Mouse (Mus musculus) CH12.LX (cell line): ENCODE results near the gene Hsf5. TPM values are rescaled to one million over a fixed set of nuclear protein-coding genes. Genes with fewer than 3 reads are reported as not detected.

Source experiments
- DNase-seq: peaks from one replicate; pipeline ENCODE4 v3.0.0-alpha.2; 2013; ENCODE audit errors: extremely low read depth
- H3K27ac ChIP-seq: 2 replicates; pipeline ENCODE4 v1.5.1; 2012; ENCODE audit warnings: low read depth, mild to moderate bottlenecking, control low read depth, moderate library complexity; ENCODE audit not compliant: insufficient read depth
- H3K27me3 ChIP-seq: replicated peaks from 2 replicates; pipeline ENCODE3; 2012; ENCODE audit warnings: inconsistent platforms
- H3K36me3 ChIP-seq, 2 experiments: replicated peaks in 1 of 2; 2 replicates each; pipeline versions ENCODE3 to v1.6.1; 2012; ENCODE audit warnings: inconsistent platforms in 1 of 2, low read length in 1 of 2, mild to moderate bottlenecking in 1 of 2, mixed read lengths in 1 of 2, moderate library complexity in 1 of 2; ENCODE audit not compliant: control insufficient read depth in 1 of 2, insufficient read depth in 1 of 2
- H3K4me1 ChIP-seq, 2 experiments: 2 replicates each; pipeline ENCODE4 v1.6.1; 2012; ENCODE audit warnings: inconsistent platforms in 1 of 2, moderate library complexity in 1 of 2; ENCODE audit not compliant: insufficient read depth in 2 of 2, control insufficient read depth in 1 of 2
- H3K4me2 ChIP-seq: 2 replicates; pipeline ENCODE4 v1.6.1; 2012; ENCODE audit warnings: low read depth, mild to moderate bottlenecking, control low read depth; ENCODE audit not compliant: poor library complexity, insufficient read depth, severe bottlenecking
- H3K4me3 ChIP-seq, 3 experiments: fragments of 150-350 bp in 1 of 3; sonication (generic) in 1 of 3; replicated peaks in 1 of 3; 2 replicates each; pipeline versions ENCODE3 to v1.5.1; 2011 to 2012; ENCODE audit warnings: low read depth in 2 of 3, low read length in 2 of 3, mild to moderate bottlenecking in 2 of 3, moderate library complexity in 2 of 3, control low read depth in 1 of 3, improper control_type of control experiment in 1 of 3, inconsistent platforms in 1 of 3, mixed read lengths in 1 of 3; ENCODE audit not compliant: poor library complexity in 1 of 3
- H3K79me2 ChIP-seq: replicated peaks from 2 replicates; pipeline ENCODE4 v1.6.1; 2012; ENCODE audit warnings: mild to moderate bottlenecking, moderate library complexity; ENCODE audit not compliant: control insufficient read depth, poor library complexity, insufficient read depth, severe bottlenecking; ENCODE audit errors: extremely low read depth
- H3K9ac ChIP-seq: 2 replicates; pipeline ENCODE4 v1.6.1; 2012; ENCODE audit warnings: low read depth, mild to moderate bottlenecking, control low read depth, moderate library complexity; ENCODE audit not compliant: insufficient read depth
- H3K9me3 ChIP-seq: replicated peaks from 2 replicates; pipeline ENCODE3; 2012; ENCODE audit warnings: low read length, inconsistent platforms, mixed read lengths
- BHLHE40 ChIP-seq: IDR thresholded peaks from 2 replicates; pipeline ENCODE4 v1.6.1; 2011; ENCODE audit warnings: mild to moderate bottlenecking, low read depth, low read length, improper control_type of control experiment
- CHD2 ChIP-seq: IDR thresholded peaks from 2 replicates; pipeline ENCODE4 v1.6.1; 2011; ENCODE audit warnings: low read length, improper control_type of control experiment
- CTCF ChIP-seq, 2 experiments: IDR thresholded peaks in 1 of 2; conservative IDR thresholded peaks in 1 of 2; 2 replicates each; pipeline ENCODE4 v1.5.1; 2011 to 2012; ENCODE audit warnings: low read depth in 2 of 2, low read length in 2 of 2, improper control_type of control experiment in 1 of 2, inconsistent platforms in 1 of 2, mild to moderate bottlenecking in 1 of 2, moderate library complexity in 1 of 2
- ELF1 ChIP-seq: IDR thresholded peaks from 2 replicates; pipeline ENCODE4 v1.6.1; 2014; ENCODE audit warnings: low read depth, mild to moderate bottlenecking, inconsistent platforms, low read length, improper control_type of control experiment
- EP300 ChIP-seq: IDR thresholded peaks from 2 replicates; pipeline ENCODE4 v1.6.1; 2011; ENCODE audit warnings: low read length, improper control_type of control experiment
- ETS1 ChIP-seq: conservative IDR thresholded peaks from 2 replicates; pipeline ENCODE4 v1.6.1; 2012; ENCODE audit warnings: low read depth, mild to moderate bottlenecking, inconsistent platforms, low read length, improper control_type of control experiment, moderate library complexity
- GABPA ChIP-seq: IDR thresholded peaks from 2 replicates; pipeline ENCODE4 v1.6.1; 2012; ENCODE audit warnings: low read depth, low read length, improper control_type of control experiment, inconsistent platforms; ENCODE audit not compliant: insufficient replicate concordance
- HCFC1 ChIP-seq: IDR thresholded peaks from 2 replicates; pipeline ENCODE4 v1.6.1; 2012; ENCODE audit warnings: low read depth, mild to moderate bottlenecking, inconsistent platforms, low read length, improper control_type of control experiment
- IRF4 ChIP-seq: IDR thresholded peaks from 2 replicates; pipeline ENCODE4 v1.6.1; 2014; ENCODE audit warnings: low read depth, mild to moderate bottlenecking, inconsistent platforms, low read length, improper control_type of control experiment
- JUN ChIP-seq: IDR thresholded peaks from 2 replicates; pipeline ENCODE4 v1.6.1; 2011; ENCODE audit warnings: low read depth, mild to moderate bottlenecking, low read length, improper control_type of control experiment, moderate library complexity; ENCODE audit not compliant: insufficient read depth
- JUND ChIP-seq: conservative IDR thresholded peaks from 2 replicates; pipeline ENCODE4 v1.6.1; 2011; ENCODE audit warnings: low read depth, low read length, improper control_type of control experiment
- MAFK ChIP-seq: IDR thresholded peaks from 2 replicates; pipeline ENCODE4 v1.6.1; 2011; ENCODE audit warnings: low read length, improper control_type of control experiment; ENCODE audit not compliant: insufficient replicate concordance
- MAZ ChIP-seq: IDR thresholded peaks from 2 replicates; pipeline ENCODE4 v1.6.1; 2012; ENCODE audit warnings: low read depth, mild to moderate bottlenecking, inconsistent platforms, low read length, improper control_type of control experiment, moderate library complexity
- MEF2A ChIP-seq: IDR thresholded peaks from 2 replicates; pipeline ENCODE4 v1.6.1; 2014; ENCODE audit warnings: low read depth, mild to moderate bottlenecking, inconsistent platforms, low read length, improper control_type of control experiment, borderline replicate concordance
- MYC ChIP-seq: IDR thresholded peaks from 2 replicates; pipeline ENCODE4 v1.6.1; 2011; ENCODE audit warnings: low read depth, mild to moderate bottlenecking, improper control_type of control experiment, low read length
- NRF1 ChIP-seq: IDR thresholded peaks from 2 replicates; pipeline ENCODE4 v1.6.1; 2014; ENCODE audit warnings: low read depth, mild to moderate bottlenecking, inconsistent platforms, low read length, improper control_type of control experiment, moderate library complexity
- PAX5 ChIP-seq: IDR thresholded peaks from 2 replicates; pipeline ENCODE4 v1.6.1; 2012; ENCODE audit warnings: low read length, inconsistent platforms, mixed read lengths
- POLR2A ChIP-seq: IDR thresholded peaks from 2 replicates; pipeline ENCODE4 v1.6.1; 2011; ENCODE audit warnings: low read depth, mild to moderate bottlenecking, improper control_type of control experiment, low read length
- POLR2AphosphoS2 ChIP-seq: IDR thresholded peaks from 2 replicates; pipeline ENCODE4 v1.6.1; 2011; ENCODE audit warnings: low read depth, low read length, improper control_type of control experiment
- RAD21 ChIP-seq: IDR thresholded peaks from 2 replicates; pipeline ENCODE4 v1.6.1; 2011; ENCODE audit warnings: low read depth, mild to moderate bottlenecking, low read length, improper control_type of control experiment, moderate library complexity
- RCOR1 ChIP-seq: conservative IDR thresholded peaks from 2 replicates; pipeline ENCODE4 v1.6.1; 2012; ENCODE audit warnings: low read depth, mild to moderate bottlenecking, inconsistent platforms, low read length, improper control_type of control experiment
- SIN3A ChIP-seq: IDR thresholded peaks from 2 replicates; pipeline ENCODE4 v1.6.1; 2012; ENCODE audit warnings: low read length, improper control_type of control experiment, inconsistent platforms
- SMC3 ChIP-seq: IDR thresholded peaks from 2 replicates; pipeline ENCODE4 v1.6.1; 2011; ENCODE audit warnings: low read depth, low read length, improper control_type of control experiment
- TBP ChIP-seq: conservative IDR thresholded peaks from 2 replicates; pipeline ENCODE4 v1.6.1; 2011; ENCODE audit warnings: low read depth, low read length, improper control_type of control experiment
- TCF12 ChIP-seq: IDR thresholded peaks from 2 replicates; pipeline ENCODE4 v1.6.1; 2014; ENCODE audit warnings: low read depth, mild to moderate bottlenecking, inconsistent platforms, low read length, improper control_type of control experiment
- UBTF ChIP-seq: IDR thresholded peaks from 2 replicates; pipeline ENCODE4 v1.6.1; 2012; ENCODE audit warnings: low read depth, mild to moderate bottlenecking, inconsistent platforms, low read length, improper control_type of control experiment, moderate library complexity
- USF1 ChIP-seq: IDR thresholded peaks from 2 replicates; pipeline ENCODE4 v1.6.1; 2014; ENCODE audit warnings: low read depth, mild to moderate bottlenecking, inconsistent platforms, low read length, improper control_type of control experiment
- ZC3H11A ChIP-seq: IDR thresholded peaks from 2 replicates; pipeline ENCODE4 v1.6.1; 2012; ENCODE audit warnings: low read depth, mild to moderate bottlenecking, inconsistent platforms, low read length, improper control_type of control experiment
- ZMIZ1 ChIP-seq: IDR thresholded peaks from 2 replicates; pipeline ENCODE4 v1.6.1; 2012; ENCODE audit warnings: low read depth, mild to moderate bottlenecking, inconsistent platforms, low read length, improper control_type of control experiment
- ZNF384 ChIP-seq: IDR thresholded peaks from 2 replicates; pipeline ENCODE4 v1.6.1; 2012; ENCODE audit warnings: low read depth, low read length, improper control_type of control experiment, inconsistent platforms
- dilution Hi-C: fragments of 300-500 bp; cut with MboI; formaldehyde crosslinking; loops from 2 replicates; pipeline ENCODE4 v1.14.3; 2020; ENCODE audit warnings: low sequenced_read_pairs; ENCODE audit not compliant: extremely low pct_unique_long_range_greater_than_20kb, extremely low pct_ligation_motif_present
- in situ Hi-C: fragments of 300-500 bp; cut with MboI; formaldehyde crosslinking; loops from 3 replicates; pipeline ENCODE4 v1.14.3; 2019; ENCODE audit warnings: low sequenced_read_pairs, low pct_ligation_motif_present, low pct_unique_long_range_greater_than_20kb, mixed read lengths
- polyA plus RNA-seq: library from polyadenylated mRNA; unstranded; fragments of >175 nt; gene quantifications from 2 replicates; pipeline ENCODE4 v1.2.1, GENCODE M21; 2012; ENCODE audit warnings: low read depth; ENCODE audit not compliant: insufficient read length
- total RNA-seq, 2 experiments: library from RNA; depleted of rRNA; stranded (reverse); fragments of 300-350 nt in 1 of 2; fragments of >200 nt in 1 of 2; gene quantifications; 2 replicates each; pipeline ENCODE4 v1.2.3; 2012 to 2014

Hsf5 gene
- total and polyA plus RNA-seq, 3 experiments, result 0.04 TPM; not detected in 2

- Histone ChIP-seq H3K27ac (no peak overlapping the region), H3K4me2 (no peak overlapping the region), H3K4me3 (no peak overlapping the region), H3K36me3 (peaks cover 8 to 54% of the 10 kb centered on the region in 2 experiments), H3K27me3 (no peaks in the 10 kb centered on the region), H3K9me3 (no peaks in the 10 kb centered on the region), H3K9ac (no peak overlapping the region), H3K4me1 (peaks cover 20 to 75% of the 10 kb centered on the region in 2 experiments), H3K79me2 (peaks cover 86% of the 10 kb centered on the region)
- no peak for TF ChIP-seq UBTF
- TF ChIP-seq POLR2AphosphoS2, result no peak
- no peak for TF ChIP-seq ZMIZ1
- no peak for TF ChIP-seq ZC3H11A
- no peak for TF ChIP-seq BHLHE40
- TF ChIP-seq HCFC1, result no peak
- TF ChIP-seq CTCF (conservative IDR thresholded peaks at IDR 0.05 in 1 of 2, IDR thresholded peaks at IDR 0.05 in 1 of 2; ENCODE audit: low read depth in 2 of 2, low read length in 2 of 2), result no peak
- no peak for TF ChIP-seq JUN
- TF ChIP-seq MAZ, result no peak
- no peak for TF ChIP-seq ELF1
- TF ChIP-seq CHD2, result no peak
- no peak for TF ChIP-seq RCOR1
- TF ChIP-seq GABPA, result no peak
- TF ChIP-seq MYC, result no peak
- no peak for TF ChIP-seq TCF12
- no peak for DNase-seq
- dilution Hi-C loops (no loop called here), in situ Hi-C loops (no loop called here)
These were observed 66.0 kb downstream of the Hsf5 start for GRCm38 (mm10) chr11:87682838-87683571.

DNA sequence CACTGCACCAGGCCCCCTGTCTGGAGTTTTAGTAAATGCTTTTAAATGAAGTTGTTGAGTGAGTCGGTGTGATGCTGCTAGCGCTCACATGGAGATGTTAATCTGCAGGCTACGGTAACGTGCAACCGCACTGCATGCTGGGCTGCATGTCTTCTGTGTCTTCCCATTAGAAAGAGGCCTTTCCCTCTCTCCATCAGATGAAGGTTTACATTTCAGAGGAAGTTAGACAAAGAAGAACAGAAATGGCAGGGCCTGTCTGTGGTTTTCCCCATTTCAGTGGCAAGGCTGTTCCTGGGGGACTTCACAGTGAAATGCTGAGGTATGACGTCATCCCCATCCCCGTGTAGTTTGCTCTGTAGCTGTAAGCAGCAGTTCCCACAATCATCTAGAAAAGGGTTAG is 69.4 kb downstream of the Hsf5 start:
- H3K9me3 ChIP-seq, result no peaks in the 10 kb centered on the region
- H3K27ac ChIP-seq, result peak overlapping the region; percentile 81
- peak overlapping the region; percentile 23 to 44 (median 32) for H3K4me3 ChIP-seq
- H3K4me2 ChIP-seq, result peak overlapping the region; percentile 97
- H3K79me2 ChIP-seq, result peaks cover 88% of the 10 kb centered on the region
- H3K27me3 ChIP-seq, result no peaks in the 10 kb centered on the region
- dilution Hi-C loops (no loop called here), in situ Hi-C loops (no loop called here)
- peak; percentile 93 for DNase-seq
- peak overlapping the region; percentile 50; the same call in 1 of the 2 replicates for H3K9ac ChIP-seq
- peaks cover 30 to 90% of the 10 kb centered on the region in 2 experiments for H3K4me1 ChIP-seq
- H3K36me3 ChIP-seq, result peaks cover 5 to 45% of the 10 kb centered on the region in 2 experiments
- peak; percentile 92 for TF ChIP-seq ETS1
- peak; percentile 89 for TF ChIP-seq MYC
- no peak; the same call in 1 of the 2 replicates for TF ChIP-seq HCFC1
- no peak for TF ChIP-seq ZC3H11A
- no peak for TF ChIP-seq USF1
- TF ChIP-seq UBTF, result 0 out of 2 replicates have a peak, but pooled peaks have one; percentile 53
- no peak for TF ChIP-seq CTCF (conservative IDR thresholded peaks at IDR 0.05 in 1 of 2, IDR thresholded peaks at IDR 0.05 in 1 of 2; ENCODE audit: low read depth in 2 of 2, low read length in 2 of 2)
- TF ChIP-seq MAFK, result peak; percentile 5; the same call in 1 of the 2 replicates
- peak; percentile 83 for TF ChIP-seq EP300
- peak; percentile 99 for TF ChIP-seq JUND
- peak; percentile 57; the same call in 1 of the 2 replicates for TF ChIP-seq ZMIZ1
- peak; percentile 60; the same call in 1 of the 2 replicates for TF ChIP-seq TBP
- TF ChIP-seq RAD21, result no peak
- no peak for TF ChIP-seq SMC3
- no peak; the same call in 1 of the 2 replicates for TF ChIP-seq RCOR1
- peak; percentile 4; the same call in 1 of the 2 replicates for TF ChIP-seq NRF1
- TF ChIP-seq POLR2AphosphoS2, result no peak
- TF ChIP-seq POLR2A, result 0 out of 2 replicates have a peak, but pooled peaks have one; percentile 25
- TF ChIP-seq ELF1, result peak; percentile 67
- TF ChIP-seq MEF2A, result peak; percentile 83
- TF ChIP-seq IRF4, result peak; percentile 70
- peak; percentile 80 for TF ChIP-seq SIN3A
- no peak for TF ChIP-seq ZNF384
- TF ChIP-seq PAX5, result no peak
- peak; percentile 50; the same call in 1 of the 2 replicates for TF ChIP-seq TCF12
